Mouse (Mus musculus): ENCODE measurements around the gene Arhgap35. TPM values are rescaled to one million over a fixed set of nuclear protein-coding genes. Genes with fewer than 3 reads are reported as not detected.

Gene Arhgap35
- polyA plus RNA-seq, 1 experiment from 2014 or later, result 39.1 TPM

- no peak overlapping the region for H3K9ac ChIP-seq (replicated peaks)
- H3K36me3 ChIP-seq, result no peaks in the 10 kb centered on the region
- peaks cover 86% of the 10 kb centered on the region for H3K27me3 ChIP-seq
- H3K4me2 ChIP-seq (replicated peaks), result peak overlapping the region; percentile 50
- H3K4me1 ChIP-seq, result peaks cover 18% of the 10 kb centered on the region
- H3K9me3 ChIP-seq, result no peaks in the 10 kb centered on the region
- peak overlapping the region; percentile 20 for H3K4me3 ChIP-seq
- no peak overlapping the region for H3K27ac ChIP-seq (replicated peaks)
- no peak for ATAC-seq (ENCODE audit: low FRiP score, low read depth)
- 5% methylated on average over 23 of the region's 23 CpGs for WGBS
Observed at GRCm38 (mm10) chr7:16475321-16475720, 139.5 kb downstream of the Arhgap35 start.

- Histone ChIP-seq H3K27ac (replicated peaks) (no peak overlapping the region), H3K9ac (replicated peaks) (no peak overlapping the region), H3K4me2 (replicated peaks) (peak overlapping the region; percentile 34), H3K4me3 (peak overlapping the region; percentile 22), H3K27me3 (peaks cover 91% of the 10 kb centered on the region), H3K36me3 (no peaks in the 10 kb centered on the region), H3K4me1 (peaks cover 18% of the 10 kb centered on the region), H3K9me3 (no peaks in the 10 kb centered on the region)
- WGBS, result 5% methylated on average over 33 of the region's 33 CpGs
- ATAC-seq (ENCODE audit: low FRiP score, low read depth), result no peak
Observed at GRCm38 (mm10) chr7:16474445-16474844, 140.3 kb downstream of the Arhgap35 start.

GRCm38 (mm10) chr7:16473847-16474246 lies 140.9 kb downstream of the Arhgap35 start:
- no peak overlapping the region for H3K9ac ChIP-seq (replicated peaks)
- WGBS, result 57% methylated on average over 8 of the region's 8 CpGs
- no peak overlapping the region for H3K27ac ChIP-seq (replicated peaks)
- no peak for ATAC-seq (ENCODE audit: low FRiP score, low read depth)
- no peaks in the 10 kb centered on the region for H3K36me3 ChIP-seq
- H3K4me1 ChIP-seq, result peaks cover 18% of the 10 kb centered on the region
- H3K27me3 ChIP-seq, result peaks cover 96% of the 10 kb centered on the region
- H3K4me2 ChIP-seq (replicated peaks), result no peak overlapping the region
- H3K9me3 ChIP-seq, result no peaks in the 10 kb centered on the region
- no peak overlapping the region for H3K4me3 ChIP-seq

GRCm38 (mm10) chr7:16472116-16472709 lies 142.6 kb downstream of the Arhgap35 start:
- no peaks in the 10 kb centered on the region for H3K36me3 ChIP-seq
- H3K4me3 ChIP-seq, result no peak overlapping the region

GRCm38 (mm10) chr7:16471549-16471948 lies 143.2 kb downstream of the Arhgap35 start:
- no peaks in the 10 kb centered on the region for H3K9me3 ChIP-seq
- peaks cover 85% of the 10 kb centered on the region for H3K27me3 ChIP-seq
- ATAC-seq (ENCODE audit: low FRiP score, low read depth), result no peak
- WGBS, result 34% methylated on average over 9 of the region's 9 CpGs
- H3K9ac ChIP-seq (replicated peaks), result no peak overlapping the region
- H3K27ac ChIP-seq (replicated peaks), result no peak overlapping the region
- peaks cover 28% of the 10 kb centered on the region for H3K4me1 ChIP-seq
- H3K4me3 ChIP-seq, result no peak overlapping the region
- H3K4me2 ChIP-seq (replicated peaks), result no peak overlapping the region
- no peaks in the 10 kb centered on the region for H3K36me3 ChIP-seq

More at GRCm38 (mm10) chr7:16472116-16472709, 142.6 kb downstream of the Arhgap35 start:
- Histone ChIP-seq H3K9ac (replicated peaks) (no peak overlapping the region), H3K9me3 (no peaks in the 10 kb centered on the region), H3K4me1 (peaks cover 29% of the 10 kb centered on the region), H3K27me3 (peaks cover 91% of the 10 kb centered on the region), H3K4me2 (replicated peaks) (no peak overlapping the region), H3K27ac (replicated peaks) (no peak overlapping the region)
- ATAC-seq (ENCODE audit: low FRiP score, low read depth), result no peak; the same call in 1 of the 2 replicates
- WGBS, result 3% methylated on average over 17 of the region's 17 CpGs

GRCm38 (mm10) chr7:16468115-16468514 lies 146.7 kb downstream of the Arhgap35 start:
- Histone ChIP-seq H3K27ac (replicated peaks) (no peak overlapping the region), H3K4me2 (replicated peaks) (no peak overlapping the region)
- no peak for ATAC-seq (ENCODE audit: low FRiP score, low read depth)

GRCm38 (mm10) chr7:16466565-16466964 lies 148.2 kb downstream of the Arhgap35 start:
- no peak overlapping the region for H3K4me3 ChIP-seq
- no peak overlapping the region for H3K27ac ChIP-seq (replicated peaks)
- no peaks in the 10 kb centered on the region for H3K9me3 ChIP-seq
- 66% methylated on average over 4 of the region's 4 CpGs for WGBS
- no peak overlapping the region for H3K4me2 ChIP-seq (replicated peaks)
- no peaks in the 10 kb centered on the region for H3K36me3 ChIP-seq
- H3K4me1 ChIP-seq, result peaks cover 10% of the 10 kb centered on the region
- ATAC-seq (ENCODE audit: low FRiP score, low read depth), result no peak
- peaks cover 73% of the 10 kb centered on the region for H3K27me3 ChIP-seq
- no peak overlapping the region for H3K9ac ChIP-seq (replicated peaks)

More at GRCm38 (mm10) chr7:16468115-16468514, 146.7 kb downstream of the Arhgap35 start:
- Histone ChIP-seq H3K9me3 (no peaks in the 10 kb centered on the region), H3K9ac (replicated peaks) (no peak overlapping the region), H3K4me1 (peaks cover 14% of the 10 kb centered on the region), H3K36me3 (no peaks in the 10 kb centered on the region), H3K27me3 (peaks cover 77% of the 10 kb centered on the region), H3K4me3 (no peak overlapping the region)
- WGBS, result 26% methylated on average over 5 of the region's 5 CpGs

- Histone ChIP-seq H3K4me1 (peaks cover 10% of the 10 kb centered on the region), H3K27ac (replicated peaks) (no peak overlapping the region), H3K27me3 (peaks cover 72% of the 10 kb centered on the region), H3K36me3 (no peaks in the 10 kb centered on the region), H3K9ac (replicated peaks) (no peak overlapping the region), H3K4me2 (replicated peaks) (no peak overlapping the region), H3K9me3 (no peaks in the 10 kb centered on the region), H3K4me3 (no peak overlapping the region)
- ATAC-seq (ENCODE audit: low FRiP score, low read depth), result no peak
- WGBS, result 90% methylated on average over 5 of the region's 5 CpGs
Observed at GRCm38 (mm10) chr7:16465568-16465967, 149.2 kb downstream of the Arhgap35 start.

GRCm38 (mm10) chr7:16465160-16465559 lies 149.6 kb downstream of the Arhgap35 start:
- H3K9ac ChIP-seq (replicated peaks), result no peak overlapping the region
- ATAC-seq (ENCODE audit: low FRiP score, low read depth), result no peak
- 22% methylated on average over 8 of the region's 8 CpGs for WGBS
- no peaks in the 10 kb centered on the region for H3K36me3 ChIP-seq
- H3K4me1 ChIP-seq, result peaks cover 10% of the 10 kb centered on the region
- no peak overlapping the region for H3K4me2 ChIP-seq (replicated peaks)
- H3K27ac ChIP-seq (replicated peaks), result no peak overlapping the region
- H3K4me3 ChIP-seq, result no peak overlapping the region
- no peaks in the 10 kb centered on the region for H3K9me3 ChIP-seq
- peaks cover 72% of the 10 kb centered on the region for H3K27me3 ChIP-seq

- 2% methylated on average over 14 of the region's 14 CpGs for WGBS
Observed at GRCm38 (mm10) chr7:16463214-16463613, 151.6 kb downstream of the Arhgap35 start.

GRCm38 (mm10) chr7:16461705-16462104 lies 153.1 kb downstream of the Arhgap35 start:
- Histone ChIP-seq H3K9ac (replicated peaks) (no peak overlapping the region), H3K4me2 (replicated peaks) (no peak overlapping the region), H3K9me3 (no peaks in the 10 kb centered on the region), H3K27me3 (peaks cover 51% of the 10 kb centered on the region), H3K27ac (replicated peaks) (no peak overlapping the region), H3K36me3 (no peaks in the 10 kb centered on the region), H3K4me1 (no peaks in the 10 kb centered on the region), H3K4me3 (no peak overlapping the region)
- 83% methylated on average over 6 of the region's 6 CpGs for WGBS
- no peak for ATAC-seq (ENCODE audit: low FRiP score, low read depth)

More at GRCm38 (mm10) chr7:16463214-16463613, 151.6 kb downstream of the Arhgap35 start:
- Histone ChIP-seq H3K27ac (replicated peaks) (no peak overlapping the region), H3K9ac (replicated peaks) (no peak overlapping the region), H3K4me2 (replicated peaks) (no peak overlapping the region), H3K36me3 (no peaks in the 10 kb centered on the region), H3K9me3 (no peaks in the 10 kb centered on the region), H3K27me3 (peaks cover 53% of the 10 kb centered on the region), H3K4me1 (peaks cover 7% of the 10 kb centered on the region), H3K4me3 (no peak overlapping the region)
- peak; percentile 61; the same call in 1 of the 2 replicates for ATAC-seq (ENCODE audit: low FRiP score, low read depth)

GRCm38 (mm10) chr7:16461151-16461550 lies 153.6 kb downstream of the Arhgap35 start:
- no peak overlapping the region for H3K4me3 ChIP-seq
- H3K9ac ChIP-seq (replicated peaks), result no peak overlapping the region
- H3K4me2 ChIP-seq (replicated peaks), result no peak overlapping the region
- 68% methylated on average over 6 of the region's 6 CpGs for WGBS
- no peak for ATAC-seq (ENCODE audit: low FRiP score, low read depth)
- peaks cover 46% of the 10 kb centered on the region for H3K27me3 ChIP-seq
- H3K9me3 ChIP-seq, result no peaks in the 10 kb centered on the region
- H3K4me1 ChIP-seq, result no peaks in the 10 kb centered on the region
- no peak overlapping the region for H3K27ac ChIP-seq (replicated peaks)
- H3K36me3 ChIP-seq, result 0 out of 2 replicates have a peak, but pooled peaks cover 3% of the 10 kb centered on the region

All from midbrain, embryonic 12.5 days (tissue).